Mouse (Mus musculus) cerebellum, postnatal 25 days (tissue): ENCODE measurements around the gene Pcdh19.
"Not testable (repeated sequence)": the region's sequence is repeated elsewhere in the genome, so short reads cannot be mapped to it uniquely, and the experiment has no call there.

ENCODE experiments used
- DNase-seq, 2 experiments: peaks; one replicate each; pipeline ENCODE4 v3.0.0; 2021; ENCODE audit warnings: mixed read lengths in 2 of 2

Gene Pcdh19

GRCm38 (mm10) chrX:133688840-133689239, at the start of gene Pcdh19:
Gene Pcdh19 (minus strand): TSS chrX:133688987.
- DNase-seq = peak; percentile 66 to 79

DNA sequence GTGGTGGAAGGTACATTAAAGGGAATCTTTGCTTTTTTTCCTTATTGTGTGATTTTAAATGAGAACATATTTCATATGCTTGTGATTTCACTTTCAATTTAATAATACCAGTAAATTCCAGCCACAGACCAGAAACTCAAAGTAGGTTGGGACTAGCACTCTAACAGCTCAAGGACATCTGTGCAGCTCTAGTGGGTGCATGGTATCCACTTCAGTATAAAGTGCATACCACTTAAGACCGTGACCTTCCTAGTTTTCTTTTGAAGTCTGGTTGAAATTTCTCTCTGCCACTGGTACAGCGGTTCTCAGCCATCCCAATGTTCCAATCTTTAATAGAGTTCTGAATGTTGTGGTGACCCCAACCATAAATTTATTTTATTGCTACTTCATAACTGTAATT, 47.1 kb upstream of the Pcdh19 start:
- no peak for DNase-seq

GRCm38 (mm10) chrX:133734984-133735383, 46.2 kb upstream of the Pcdh19 start:
- DNase-seq = peak in 1 of 2 experiments; percentile 2

GRCm38 (mm10) chrX:133721517-133721916, 32.7 kb upstream of the Pcdh19 start:
- DNase-seq = no peak

DNA sequence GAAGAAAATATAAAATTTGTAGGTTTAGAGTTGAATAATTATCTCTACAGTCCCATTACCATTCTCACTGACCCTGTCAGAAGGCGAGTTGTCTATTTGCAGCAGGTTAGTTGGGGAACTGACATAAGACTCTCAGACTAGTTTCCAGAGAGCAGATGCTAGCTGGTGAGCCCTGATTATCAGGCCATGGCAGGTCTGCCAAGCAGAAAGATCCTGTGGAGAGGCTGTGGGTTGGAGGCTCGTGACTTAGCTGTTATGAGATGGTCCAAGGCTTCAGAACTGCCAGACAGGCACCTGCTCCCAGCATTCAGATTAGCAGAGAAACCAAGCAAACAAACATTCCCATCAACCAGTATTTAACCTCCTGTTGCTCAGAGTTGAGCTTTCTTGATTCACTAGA, 21.8 kb upstream of the Pcdh19 start:
- DNase-seq = peak in 1 of 2 experiments; percentile 6

- no peak for DNase-seq
These were observed 14.1 kb upstream of the Pcdh19 start for GRCm38 (mm10) chrX:133702902-133703301.

DNA sequence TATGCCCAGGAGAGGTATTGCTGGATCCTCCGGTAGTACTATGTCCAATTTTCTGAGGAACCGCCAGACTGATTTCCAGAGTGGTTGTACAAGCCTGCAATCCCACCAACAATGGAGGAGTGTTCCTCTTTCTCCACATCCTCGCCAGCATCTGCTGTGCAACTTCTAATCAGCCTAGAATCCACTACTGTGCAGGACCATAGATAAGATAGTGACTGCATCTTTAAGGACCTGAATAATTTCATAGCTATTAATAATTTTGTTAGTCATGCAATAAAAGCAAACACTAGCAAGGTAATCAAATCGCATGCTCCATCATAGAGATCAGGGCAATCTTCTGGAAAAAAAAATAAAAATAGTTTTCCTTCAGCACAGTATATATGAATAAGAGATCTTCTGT, 9.1 kb upstream of the Pcdh19 start:
- not testable (repeated sequence) for DNase-seq

DNA sequence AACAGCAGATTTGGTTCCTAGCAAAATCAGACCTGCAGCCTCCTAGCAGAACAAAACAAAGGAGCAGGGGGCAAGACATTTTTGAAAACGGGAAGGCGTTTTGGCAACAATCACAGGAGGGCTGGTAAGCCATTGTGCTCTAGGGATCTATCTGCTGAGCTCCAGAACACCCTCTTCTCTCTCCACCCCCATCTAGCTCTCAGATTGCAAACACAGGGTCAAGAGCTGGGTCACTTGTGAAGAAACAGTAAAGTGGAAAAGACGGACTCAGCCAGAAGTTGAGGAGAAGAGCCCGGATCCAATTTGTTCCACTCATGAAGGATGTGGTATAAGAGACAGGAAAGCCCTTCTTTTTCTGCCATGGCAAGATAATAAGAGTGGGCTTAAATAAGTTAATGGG, 7.7 kb upstream of the Pcdh19 start:
- DNase-seq = no peak

DNA sequence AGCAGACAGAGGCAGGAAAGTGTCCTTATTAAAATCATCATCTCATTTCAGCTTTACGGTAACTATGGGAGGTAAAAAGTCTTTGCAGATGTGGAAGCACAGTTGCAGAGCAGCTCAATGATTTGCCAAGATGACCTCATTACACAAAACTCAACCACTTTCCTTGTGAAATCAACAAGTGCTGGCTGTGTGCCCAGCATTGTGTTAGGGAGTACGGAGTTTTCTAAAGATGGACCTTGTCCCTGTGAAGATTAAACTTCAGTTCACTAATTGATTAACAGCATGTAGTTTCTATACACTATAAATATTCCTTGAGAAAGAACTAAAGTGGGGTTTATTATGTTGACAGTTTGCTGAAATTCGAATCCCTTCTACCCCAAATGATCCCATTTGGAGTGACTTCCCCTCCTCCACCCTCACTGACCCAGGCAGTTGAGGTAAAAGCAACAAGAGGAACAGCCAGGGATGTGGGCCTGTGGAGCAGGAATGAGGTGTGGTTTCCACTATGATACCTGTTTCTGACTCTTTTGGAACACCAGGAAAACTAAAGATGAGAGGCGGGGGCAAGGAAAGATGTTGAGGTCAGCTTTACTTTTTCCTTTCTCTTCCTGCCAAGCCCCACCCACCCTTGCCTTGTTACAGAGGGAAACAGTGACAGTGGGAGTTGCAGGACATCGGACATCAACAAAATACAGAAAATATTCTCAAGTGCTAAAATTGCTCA, 4.4 kb upstream of the Pcdh19 start:
- no peak for DNase-seq

DNA sequence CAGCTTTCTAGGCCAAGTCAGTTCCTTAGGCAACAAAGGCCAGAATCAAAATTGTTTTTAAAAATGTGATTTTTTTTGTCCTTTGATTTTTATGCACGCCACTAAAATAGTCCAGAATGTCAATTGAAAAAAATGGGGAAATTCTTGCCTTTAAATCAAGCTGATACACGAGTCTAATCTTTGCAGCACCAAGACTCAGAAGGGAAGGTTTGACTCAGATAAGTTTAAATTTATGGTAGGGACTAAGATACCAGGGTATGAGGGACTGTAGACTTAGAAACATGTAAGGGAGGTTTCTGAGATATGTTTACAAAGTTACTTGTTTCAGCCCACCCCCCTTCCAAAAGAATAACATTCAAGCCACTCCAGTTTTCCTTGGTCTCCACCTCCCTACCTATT, 3.6 kb upstream of the Pcdh19 start:
- DNase-seq = no peak

- DNase-seq = peak; percentile 28 to 60
These were observed 3.0 kb upstream of the Pcdh19 start for GRCm38 (mm10) chrX:133691581-133692391.

DNA sequence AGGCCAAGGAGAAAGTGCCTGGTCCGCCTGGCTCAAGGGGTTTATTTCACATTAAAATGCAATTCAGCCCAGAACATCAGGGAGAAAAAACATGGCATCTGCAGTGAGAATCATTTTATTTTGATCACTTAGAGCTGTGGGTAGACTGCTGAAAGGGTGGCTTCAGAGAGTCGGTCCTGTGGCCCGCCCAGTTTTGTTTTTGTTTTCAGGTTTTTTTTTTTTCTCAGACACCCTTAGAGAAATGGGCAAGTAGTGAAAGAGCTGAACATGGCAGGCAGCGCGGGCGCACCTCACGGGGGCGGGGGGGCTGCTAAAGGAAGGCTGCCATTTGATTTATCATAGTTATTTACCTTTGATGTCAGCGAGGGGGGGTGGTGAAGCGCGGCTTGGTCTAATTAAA, 2.0 kb upstream of the Pcdh19 start:
- DNase-seq = peak; percentile 6 to 9

DNA sequence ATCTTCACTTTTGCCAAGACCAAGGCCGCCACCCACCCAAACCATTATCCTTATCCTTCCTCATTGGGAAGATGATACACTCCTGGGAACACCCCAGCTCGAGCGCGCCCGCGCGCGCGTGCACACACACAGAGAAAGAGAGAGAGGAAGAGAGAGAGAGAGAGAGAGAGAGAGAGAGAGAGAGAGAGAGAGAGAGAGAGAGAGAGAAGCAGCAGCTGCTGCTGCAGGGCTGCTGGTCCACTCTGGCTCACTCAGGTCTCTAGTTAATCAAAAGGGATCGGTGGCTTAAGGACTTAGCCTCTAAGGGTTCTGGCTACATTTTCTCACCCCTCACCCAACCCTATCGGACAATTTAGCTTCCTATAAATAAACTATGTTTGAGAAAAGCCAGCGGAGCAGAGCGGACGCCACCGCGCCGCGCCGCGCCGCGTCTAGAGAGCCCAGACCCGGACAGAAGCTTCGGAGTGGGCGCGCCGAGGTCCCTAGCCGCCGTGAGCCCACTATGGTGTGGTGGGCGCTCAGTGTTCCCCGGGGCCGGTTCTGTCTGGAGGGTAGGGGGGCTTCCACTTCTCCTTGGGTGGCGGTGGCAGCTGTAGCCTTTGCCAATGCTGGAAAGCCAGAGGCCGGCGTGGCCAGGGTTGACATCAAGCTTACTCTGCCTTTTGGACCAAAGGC, 926 bp upstream of the Pcdh19 start:
- peak; percentile 8 to 19 for DNase-seq

- peak in 1 of 2 experiments; percentile 18 for DNase-seq
These were observed 631 bp downstream of the Pcdh19 start for GRCm38 (mm10) chrX:133688156-133688555.

DNA sequence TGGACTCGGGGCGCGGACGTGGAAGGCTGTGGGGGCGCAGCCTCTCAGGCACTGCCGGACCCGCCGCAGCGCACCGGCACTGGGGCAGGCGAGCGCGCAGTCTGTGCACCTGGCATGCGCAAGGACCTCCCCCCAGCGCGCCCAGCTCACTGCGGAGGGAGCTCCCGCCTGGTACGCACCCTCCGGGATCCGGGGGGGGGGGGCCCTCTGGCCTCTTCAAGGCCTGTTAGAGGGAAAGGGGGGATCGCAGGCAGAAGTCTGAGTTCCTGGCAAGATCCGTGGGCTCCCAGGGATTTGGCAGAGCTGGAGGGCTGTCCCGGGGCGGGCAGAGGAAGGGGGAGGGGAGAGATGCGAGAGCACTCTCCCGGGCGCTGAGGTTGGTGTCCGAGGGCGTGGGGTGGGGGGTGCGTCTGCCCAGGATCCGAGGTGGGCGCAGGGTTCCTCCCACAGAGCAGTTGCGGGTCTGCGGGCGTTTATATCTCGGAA, 1.1 kb downstream of the Pcdh19 start:
- peak; percentile 11 to 29 for DNase-seq

DNA sequence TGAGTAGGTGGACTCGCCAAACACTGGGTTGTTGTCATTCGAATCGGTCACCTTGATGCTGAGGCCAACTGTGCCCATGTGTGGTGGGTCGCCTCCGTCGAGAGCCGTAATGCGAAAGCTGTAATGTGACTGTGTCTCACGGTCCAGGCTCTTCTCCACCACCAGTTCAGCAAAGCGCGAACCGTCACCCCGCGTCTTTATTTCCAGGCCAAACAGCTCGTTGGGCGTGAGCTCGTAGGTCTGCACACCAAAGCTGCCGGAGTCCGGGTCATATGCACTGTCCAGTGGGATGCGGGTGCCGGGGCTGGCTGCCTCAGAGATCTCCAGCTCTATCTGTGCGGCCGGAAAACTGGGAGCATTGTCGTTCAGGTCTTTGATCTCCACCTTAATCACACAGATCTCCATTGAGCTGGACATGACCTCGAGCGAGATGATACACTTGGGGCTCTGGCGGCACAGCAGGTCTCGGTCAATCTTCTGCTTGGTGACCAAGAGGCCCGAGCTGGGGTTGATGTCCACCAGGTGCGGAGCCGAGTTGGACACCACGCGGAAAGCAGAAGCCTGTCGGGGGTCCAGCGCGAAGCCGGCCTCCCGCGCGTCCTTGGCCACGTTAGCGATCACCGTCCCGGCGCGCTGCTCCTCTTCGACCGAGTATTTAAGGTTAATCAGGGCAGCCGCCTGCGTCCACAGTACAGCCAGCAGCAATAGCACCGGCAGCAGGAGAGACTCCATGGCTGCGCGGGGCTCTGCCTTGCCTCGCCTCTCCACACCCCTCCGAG, 2.1 kb downstream of the Pcdh19 start:
- DNase-seq = peak; percentile 11 to 15

DNA sequence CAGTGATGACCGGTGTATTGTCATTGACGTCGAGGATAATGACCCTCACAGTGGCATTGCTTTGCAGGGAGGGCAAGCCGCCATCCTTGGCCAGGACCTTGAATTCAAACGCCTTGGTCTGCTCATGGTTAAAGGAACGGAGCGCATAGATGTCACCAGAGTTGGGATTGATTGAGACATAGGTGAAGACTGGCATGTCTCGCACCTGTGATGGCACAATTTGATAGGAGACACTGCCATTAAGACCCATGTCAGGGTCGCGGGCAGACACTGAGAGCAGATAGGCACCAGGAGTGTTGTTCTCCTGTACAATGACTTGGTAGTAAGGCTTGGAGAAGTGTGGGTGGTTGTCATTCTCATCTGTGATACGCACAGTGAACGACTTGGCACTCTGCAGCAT, 3.2 kb downstream of the Pcdh19 start:
- DNase-seq = no peak

DNA sequence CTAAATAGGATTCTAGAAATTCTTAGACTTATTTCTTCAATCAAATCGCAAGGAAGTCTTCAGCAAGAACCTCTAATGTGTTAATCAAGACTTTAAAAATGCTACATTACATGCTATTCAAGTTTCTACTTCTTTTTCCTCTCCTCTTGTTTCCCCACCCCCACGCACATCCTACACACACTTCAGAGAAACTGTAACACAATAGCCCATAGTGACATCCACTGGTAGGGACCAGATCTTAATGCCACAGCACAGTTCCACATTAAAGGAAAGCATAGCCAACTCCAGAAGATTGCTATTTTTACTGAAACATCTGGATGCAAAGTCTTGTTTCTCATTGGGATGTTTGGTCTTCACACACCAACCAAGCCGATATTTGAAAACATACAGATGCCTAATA, 4.8 kb downstream of the Pcdh19 start:
- DNase-seq = no peak

- no peak for DNase-seq
These were observed 13.7 kb downstream of the Pcdh19 start for GRCm38 (mm10) chrX:133675121-133675520.

DNA sequence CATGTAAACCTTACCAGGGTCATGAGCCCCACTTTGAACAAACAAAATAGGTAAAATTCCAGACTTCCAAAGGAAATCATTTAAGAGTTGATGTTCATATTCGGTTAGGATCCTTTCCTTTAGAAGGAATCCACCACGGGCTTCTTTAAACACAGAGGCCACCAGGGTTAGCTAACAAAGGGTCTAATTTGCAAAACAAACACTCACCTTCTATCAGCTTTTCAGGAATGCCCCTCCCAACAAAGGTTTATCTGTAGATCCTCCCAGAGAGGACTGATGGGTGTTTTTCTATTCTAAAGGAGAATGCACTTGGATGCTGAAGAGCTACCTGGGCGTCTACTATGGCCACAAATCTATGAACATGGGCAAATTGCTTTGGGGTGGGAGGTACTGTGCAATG, 15.0 kb downstream of the Pcdh19 start:
- DNase-seq = no peak

DNA sequence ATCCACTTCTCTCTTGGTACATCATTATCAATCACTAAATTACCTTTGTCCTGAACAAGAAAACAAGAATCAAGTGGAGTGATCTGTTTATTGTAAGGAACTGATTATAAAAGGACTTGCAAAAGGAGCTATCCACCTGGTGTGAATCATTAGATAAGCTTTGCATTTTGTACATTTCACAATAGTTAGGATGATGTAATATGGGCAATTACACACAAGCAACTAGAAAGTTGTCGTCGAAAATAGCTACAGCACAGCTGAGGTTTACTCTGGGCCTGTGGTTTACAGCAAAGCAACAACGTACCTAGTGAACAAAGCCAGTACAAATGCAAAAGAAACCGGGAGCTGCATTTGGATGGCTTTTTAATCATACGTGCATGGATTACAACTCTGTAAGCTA, 28.7 kb downstream of the Pcdh19 start:
- no peak for DNase-seq
